Mouse (Mus musculus) lung, postnatal 0 days (tissue): ENCODE measurements around the gene Pdlim7. TPM values are rescaled to one million over a fixed set of nuclear protein-coding genes. Genes with fewer than 3 reads are reported as not detected.

Source experiments
- ATAC-seq: fragments of 200-750 bp; cut with Nextera tagmentation; 2 replicates; pipeline ENCODE4 v1.8.0; 2017; ENCODE audit warnings: moderate library complexity
- DNase-seq: peaks from one replicate; pipeline ENCODE4 v3.0.0-alpha.2; 2016; ENCODE audit warnings: low spot score
- H3K27ac ChIP-seq: fragments of 300-500 bp; sonication (generic); 2 replicates; pipeline ENCODE4 v1.5.1; 2014; ENCODE audit warnings: antibody characterized with exemption, mild to moderate bottlenecking, low read length, mixed read lengths
- H3K27me3 ChIP-seq: fragments of 300-500 bp; sonication (generic); replicated peaks from 2 replicates; pipeline ENCODE4 v1.6.1; 2014; ENCODE audit warnings: low read length, mixed read lengths; ENCODE audit not compliant: insufficient read depth
- H3K36me3 ChIP-seq: fragments of 300-500 bp; sonication (generic); 2 replicates; pipeline ENCODE4 v1.6.1; 2014; ENCODE audit warnings: low read length, mixed read lengths; ENCODE audit not compliant: insufficient read depth
- H3K4me1 ChIP-seq: fragments of 300-500 bp; sonication (generic); 2 replicates; pipeline ENCODE4 v1.6.1; 2014; ENCODE audit warnings: antibody characterized with exemption, low read depth, low read length, mixed read lengths; ENCODE audit not compliant: insufficient read depth
- H3K4me2 ChIP-seq: fragments of 300-500 bp; sonication (generic); replicated peaks from 2 replicates; pipeline ENCODE4 v1.6.1; 2014; ENCODE audit warnings: low read depth, mild to moderate bottlenecking, low read length, moderate library complexity, mixed read lengths
- H3K4me3 ChIP-seq: fragments of 300-500 bp; sonication (generic); 2 replicates; pipeline ENCODE4 v1.5.1; 2014; ENCODE audit warnings: low read depth, low read length
- H3K9ac ChIP-seq: fragments of 300-500 bp; sonication (generic); replicated peaks from 2 replicates; pipeline ENCODE4 v1.6.1; 2014; ENCODE audit warnings: low read depth, mild to moderate bottlenecking
- H3K9me3 ChIP-seq: fragments of 300-500 bp; sonication (generic); 2 replicates; pipeline ENCODE4 v1.6.1; 2016; ENCODE audit warnings: low read length, mixed read lengths
- CTCF ChIP-seq: IDR thresholded peaks from 2 replicates; pipeline ENCODE4 v1.5.1; 2016; ENCODE audit warnings: antibody characterized with exemption, mild to moderate bottlenecking
- EP300 ChIP-seq: IDR thresholded peaks from 2 replicates; pipeline ENCODE4 v1.6.1; 2016; ENCODE audit warnings: antibody characterized with exemption, mild to moderate bottlenecking, control low read depth
- WGBS: fragments of 180-500 bp; shearing (Covaris S2); extraction: QIAGEN DNeasy Blood & Tissue Kit; methylation state at CpG from one replicate; pipeline ENCODE4 v1.1.7; 2014; 5-methylcytosine and 5-hydroxymethylcytosine counted together
- polyA plus RNA-seq: library from polyadenylated mRNA; unstranded; fragments of >200 nt; fragmentation: Nextera tagmentation; extraction: Ambion mirVana; gene quantifications from 2 replicates; pipeline ENCODE4 v1.2.1, GENCODE M21; 2015

The Pdlim7 gene
- polyA plus RNA-seq, 1 experiment from 2014 or later, result 111 TPM

DNA sequence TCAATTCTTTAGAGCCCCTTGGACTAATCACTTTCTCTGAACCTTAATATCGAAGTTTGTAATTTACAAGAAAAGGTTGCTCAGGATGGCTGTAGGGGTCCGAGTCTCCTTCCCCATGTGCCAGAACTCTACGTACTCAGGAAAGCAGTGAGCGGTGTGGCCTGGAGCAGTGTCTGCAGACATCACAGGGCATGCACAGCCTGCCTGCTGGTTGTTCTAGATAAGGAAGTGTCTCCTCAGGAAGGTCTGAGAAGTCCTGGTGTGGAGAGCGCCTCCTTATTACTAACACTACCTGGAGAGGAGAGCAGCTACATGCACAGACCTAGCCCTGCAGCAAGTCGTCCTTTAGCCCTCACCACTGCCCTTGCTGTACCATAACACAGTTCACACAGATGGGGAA lies 31.3 kb upstream of the Pdlim7 start:
- Histone ChIP-seq H3K9me3 (no peaks in the 10 kb centered on the region), H3K4me3 (no peak overlapping the region), H3K9ac (no peak overlapping the region), H3K27me3 (no peaks in the 10 kb centered on the region), H3K4me1 (no peaks in the 10 kb centered on the region), H3K27ac (no peak overlapping the region), H3K36me3 (peaks cover 22% of the 10 kb centered on the region; the same call in 1 of the 2 replicates), H3K4me2 (no peak overlapping the region)
- TF ChIP-seq EP300 (no peak), CTCF (no peak)
- ATAC-seq, result no peak
- no peak for DNase-seq
- 88% methylated on average over 6 of the region's 6 CpGs for WGBS

DNA sequence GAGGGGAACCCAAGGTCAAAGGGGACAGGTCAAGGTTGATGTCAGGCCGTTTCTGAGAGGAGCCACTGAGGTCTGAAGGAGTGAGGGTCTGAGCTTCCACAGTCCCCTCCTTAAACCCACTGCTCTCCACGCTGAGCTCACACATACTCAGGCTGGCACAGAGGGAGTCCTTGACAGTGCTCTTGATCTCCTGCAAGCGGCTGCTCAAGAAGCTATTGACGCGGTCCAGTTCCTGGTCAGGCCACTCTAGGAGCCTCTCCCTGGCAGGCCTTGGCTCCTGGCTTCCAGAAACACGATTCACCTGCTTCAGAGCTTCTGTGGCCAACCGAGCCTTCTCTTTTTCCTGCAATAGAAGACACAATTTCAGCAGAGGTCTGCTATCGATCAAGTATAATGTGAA lies 30.0 kb upstream of the Pdlim7 start:
- Histone ChIP-seq H3K27ac (no peak overlapping the region), H3K4me1 (no peaks in the 10 kb centered on the region), H3K4me3 (no peak overlapping the region), H3K9ac (no peak overlapping the region), H3K27me3 (no peaks in the 10 kb centered on the region), H3K9me3 (no peaks in the 10 kb centered on the region), H3K36me3 (peaks cover 22% of the 10 kb centered on the region; the same call in 1 of the 2 replicates), H3K4me2 (no peak overlapping the region)
- WGBS, result 67% methylated on average over 8 of the region's 8 CpGs
- peak; percentile 88 for ATAC-seq
- no peak for TF ChIP-seq EP300
- TF ChIP-seq CTCF, result no peak
- peak; percentile 74 for DNase-seq

DNA sequence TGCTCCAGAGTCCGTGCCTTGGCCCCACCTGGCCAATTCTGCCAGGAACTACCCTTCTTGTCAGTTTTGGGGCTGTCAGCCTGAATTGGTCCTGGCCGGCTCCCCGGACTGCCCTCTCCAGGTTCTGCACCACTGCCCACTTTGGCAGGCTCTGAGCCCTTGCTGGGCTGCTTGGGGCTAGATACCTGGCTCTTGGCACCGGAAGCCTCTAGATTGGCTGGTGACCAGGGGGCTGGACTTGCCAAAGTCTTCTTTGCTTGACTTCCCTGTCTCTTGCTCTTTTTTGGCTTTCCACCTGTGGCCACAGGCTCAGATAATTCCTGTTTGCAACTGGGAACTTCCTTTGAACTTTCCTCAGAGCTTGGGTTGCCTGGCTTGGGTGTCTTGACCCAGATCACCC lies 29.4 kb upstream of the Pdlim7 start:
- Histone ChIP-seq H3K27ac (no peak overlapping the region), H3K4me2 (no peak overlapping the region), H3K9ac (no peak overlapping the region), H3K4me3 (no peak overlapping the region), H3K36me3 (peaks cover 22% of the 10 kb centered on the region; the same call in 1 of the 2 replicates), H3K9me3 (no peaks in the 10 kb centered on the region), H3K4me1 (no peaks in the 10 kb centered on the region), H3K27me3 (no peaks in the 10 kb centered on the region)
- 90% methylated on average over 4 of the region's 4 CpGs for WGBS
- TF ChIP-seq CTCF (no peak), EP300 (no peak)
- DNase-seq (no peak), ATAC-seq (0 out of 2 replicates have a peak, but pooled peaks have one; percentile 16)

DNA sequence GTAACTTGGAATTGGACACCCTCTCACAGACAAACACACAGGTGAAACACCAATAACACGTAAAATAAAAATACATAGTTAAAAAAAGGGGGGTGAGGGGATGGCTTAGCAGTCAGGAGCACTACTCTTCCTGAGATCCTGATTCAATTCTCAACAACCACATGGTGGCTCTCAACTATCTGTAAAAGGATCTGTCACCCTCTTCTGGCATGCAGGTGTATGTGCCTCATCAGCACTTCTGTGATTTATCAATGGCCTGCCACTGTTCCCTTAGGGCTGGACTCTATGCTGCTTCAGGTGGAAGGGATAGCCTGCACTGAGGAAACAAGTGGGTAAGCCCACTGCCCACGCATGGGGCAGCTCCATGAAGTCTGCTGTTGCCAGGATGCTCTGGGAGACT lies 27.5 kb upstream of the Pdlim7 start:
- no peak for DNase-seq
- H3K9me3 ChIP-seq, result no peaks in the 10 kb centered on the region
- no peak overlapping the region for H3K9ac ChIP-seq
- no peak for TF ChIP-seq CTCF
- no peak for TF ChIP-seq EP300
- no peak overlapping the region for H3K4me2 ChIP-seq
- no peak overlapping the region for H3K4me3 ChIP-seq
- no peaks in the 10 kb centered on the region for H3K27me3 ChIP-seq
- ATAC-seq, result no peak
- H3K27ac ChIP-seq, result no peak overlapping the region
- WGBS, result 85% methylated on average over 2 of the region's 2 CpGs
- no peaks in the 10 kb centered on the region for H3K4me1 ChIP-seq
- H3K36me3 ChIP-seq, result peaks cover 17% of the 10 kb centered on the region; the same call in 1 of the 2 replicates

DNA sequence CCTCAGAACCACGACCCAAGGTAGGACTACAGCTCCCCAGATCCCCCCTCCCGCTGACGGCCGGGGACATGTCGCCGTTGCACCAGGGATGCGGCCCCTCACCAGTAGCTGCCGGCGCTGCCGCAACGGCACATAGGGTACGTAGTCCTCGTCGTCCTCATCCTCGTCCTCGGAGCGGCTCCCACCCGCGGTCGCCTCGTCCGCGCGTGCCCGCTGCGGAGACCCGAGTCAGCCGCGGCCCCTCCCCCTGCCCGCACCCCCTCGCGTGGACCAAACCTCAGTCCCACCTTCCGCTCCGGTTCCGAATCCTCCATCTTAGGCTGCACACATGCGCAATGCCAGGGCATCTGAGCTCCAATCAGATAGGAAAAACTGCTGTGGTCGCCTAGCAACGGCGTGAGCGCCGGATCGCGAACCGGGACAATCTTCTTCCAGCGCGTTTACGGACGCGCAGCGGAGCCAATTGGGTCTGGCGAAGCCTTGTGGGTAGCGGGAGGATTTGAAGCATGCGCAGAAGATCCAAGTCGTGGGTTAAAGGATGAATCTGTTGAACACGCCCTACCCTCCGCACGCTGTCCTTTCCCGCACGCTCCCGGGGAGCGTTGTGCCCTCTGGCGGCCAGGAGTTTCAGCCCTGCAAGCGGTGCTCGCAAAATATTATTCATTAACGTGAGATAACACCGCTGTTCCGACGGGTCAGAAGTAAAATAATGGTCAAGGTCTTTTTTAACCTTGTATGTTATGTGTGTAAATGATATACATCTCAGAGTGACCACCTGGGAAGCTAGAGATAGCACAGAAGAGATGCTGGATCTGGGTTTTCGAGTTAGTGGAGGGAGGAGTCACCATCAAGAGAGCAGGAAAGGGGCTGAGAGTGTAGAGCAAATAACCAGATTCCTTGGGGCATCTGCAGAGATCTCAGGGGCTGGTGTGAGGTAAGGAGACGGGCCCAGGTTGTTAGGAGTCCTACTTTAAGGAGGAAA lies 23.0 kb upstream of the Pdlim7 start, which contains the start of gene Ddx41:
Gene Ddx41, minus strand, starts transcription at position 465 of the 982 bp plus-strand sequence.
- H3K27me3 ChIP-seq, result no peaks in the 10 kb centered on the region
- H3K36me3 ChIP-seq, result 0 out of 2 replicates have a peak, but pooled peaks cover 22% of the 10 kb centered on the region

DNA sequence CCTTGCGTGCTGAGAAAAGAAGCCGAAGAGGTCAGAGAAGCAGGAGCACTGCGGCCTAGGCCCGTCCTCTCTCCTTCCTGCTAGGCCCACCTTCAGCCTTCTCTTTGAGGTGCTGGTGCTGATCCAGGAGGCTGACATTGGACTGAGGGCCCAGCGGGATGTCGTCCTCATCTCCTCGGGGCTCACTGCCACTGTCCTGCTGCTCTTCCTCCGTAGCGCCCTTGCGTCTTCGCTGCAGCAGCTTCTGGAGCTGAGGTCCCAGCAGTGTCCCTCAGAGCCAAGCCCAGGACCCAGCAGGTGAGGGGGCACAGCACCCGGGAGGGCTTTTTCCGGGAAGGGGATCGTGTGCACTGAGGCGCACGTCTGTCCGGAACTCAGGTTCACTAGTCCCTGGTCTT lies 22.3 kb upstream of the Pdlim7 start:
- TF ChIP-seq EP300 (no peak), CTCF (no peak)
- H3K9me3 ChIP-seq, result no peaks in the 10 kb centered on the region
- no peaks in the 10 kb centered on the region for H3K27me3 ChIP-seq
- no peak for DNase-seq
- H3K36me3 ChIP-seq, result 0 out of 2 replicates have a peak, but pooled peaks cover 26% of the 10 kb centered on the region
- peak overlapping the region; percentile 68 for H3K9ac ChIP-seq
- peak overlapping the region; percentile 83 for H3K4me3 ChIP-seq
- ATAC-seq, result no peak
- WGBS, result 18% methylated on average over 17 of the region's 17 CpGs
- no peak overlapping the region for H3K27ac ChIP-seq
- H3K4me1 ChIP-seq, result peaks cover 3% of the 10 kb centered on the region; the same call in 1 of the 2 replicates
- H3K4me2 ChIP-seq, result peak overlapping the region; percentile 85

More for the DNA sequence above, 23.0 kb upstream of the Pdlim7 start, which contains the start of gene Ddx41:
- Histone ChIP-seq H3K27ac (no peak within 1 kb of the TSS), H3K4me1 (peaks cover 3% of the 10 kb centered on the region; the same call in 1 of the 2 replicates), H3K9ac (peak within 1 kb of the TSS; percentile 68), H3K4me3 (peak within 1 kb of the TSS; percentile 83), H3K9me3 (no peaks in the 10 kb centered on the region), H3K4me2 (peak within 1 kb of the TSS; percentile 85)
- DNase-seq, result peak; percentile 99
- WGBS, result 1% methylated on average over 69 of the region's 70 CpGs
- TF ChIP-seq EP300, result no peak
- TF ChIP-seq CTCF, result peak; percentile 94
- ATAC-seq, result peak; percentile 99
